Mouse (Mus musculus) cerebellum, postnatal 36 days (tissue): ENCODE measurements around the gene Kcnh1.
A peak's percentile ranks its signal among the peaks of the same experiment; 100 is the strongest.

Experiments
- DNase-seq, 2 experiments: peaks; one replicate each; pipeline ENCODE4 v3.0.0; 2021 to 2022; ENCODE audit warnings: mixed read lengths in 2 of 2

Gene Kcnh1

GRCm38 (mm10) chr1:192331207-192331606 lies 140.6 kb downstream of the Kcnh1 start:
- DNase-seq, result no peak

- DNase-seq, result no peak
Measured at GRCm38 (mm10) chr1:192336029-192336428, 145.5 kb downstream of the Kcnh1 start.

- peak; percentile 52 to 54 for DNase-seq
Measured at GRCm38 (mm10) chr1:192339361-192340077, 148.9 kb downstream of the Kcnh1 start.

- DNase-seq, result no peak
Measured at GRCm38 (mm10) chr1:192341774-192342173, 151.2 kb downstream of the Kcnh1 start.

GRCm38 (mm10) chr1:192343996-192344395 lies 153.4 kb downstream of the Kcnh1 start:
- no peak for DNase-seq

GRCm38 (mm10) chr1:192347327-192347726 lies 156.8 kb downstream of the Kcnh1 start:
- peak; percentile 33 to 41 for DNase-seq

GRCm38 (mm10) chr1:192356231-192356630 lies 165.7 kb downstream of the Kcnh1 start:
- DNase-seq, result peak; percentile 58 to 59

- no peak for DNase-seq
Measured at GRCm38 (mm10) chr1:192359212-192359611, 168.6 kb downstream of the Kcnh1 start.

- DNase-seq, result no peak
Measured at GRCm38 (mm10) chr1:192368336-192368735, 177.8 kb downstream of the Kcnh1 start.

- no peak for DNase-seq
Measured at GRCm38 (mm10) chr1:192371943-192372614, 181.5 kb downstream of the Kcnh1 start.

GRCm38 (mm10) chr1:192378546-192379075 lies 188.0 kb downstream of the Kcnh1 start:
- no peak for DNase-seq

- peak; percentile 78 for DNase-seq
Measured at GRCm38 (mm10) chr1:192380596-192381041, 190.0 kb downstream of the Kcnh1 start.

GRCm38 (mm10) chr1:192387624-192388023 lies 197.1 kb downstream of the Kcnh1 start:
- DNase-seq, result peak; percentile 85 to 91

GRCm38 (mm10) chr1:192391041-192391440 lies 200.5 kb downstream of the Kcnh1 start:
- DNase-seq, result no peak

- no peak for DNase-seq
Measured at GRCm38 (mm10) chr1:192392232-192392631, 201.7 kb downstream of the Kcnh1 start.

- no peak for DNase-seq
Measured at GRCm38 (mm10) chr1:192399667-192400490, 209.3 kb downstream of the Kcnh1 start.

- peak; percentile 58 to 67 for DNase-seq
Measured at GRCm38 (mm10) chr1:192400991-192401390, 210.4 kb downstream of the Kcnh1 start.

GRCm38 (mm10) chr1:192402911-192403704 lies 212.5 kb downstream of the Kcnh1 start:
- no peak for DNase-seq

GRCm38 (mm10) chr1:192405136-192405535 lies 214.6 kb downstream of the Kcnh1 start:
- DNase-seq, result no peak

- peak in 1 of 2 experiments; percentile 40 for DNase-seq
Measured at GRCm38 (mm10) chr1:192406589-192406988, 216.0 kb downstream of the Kcnh1 start.

- peak; percentile 58 to 62 for DNase-seq
Measured at GRCm38 (mm10) chr1:192415813-192416212, 225.2 kb downstream of the Kcnh1 start.

- peak; percentile 37 to 47 for DNase-seq
Measured at GRCm38 (mm10) chr1:192416241-192416821, 225.8 kb downstream of the Kcnh1 start.
